Mouse (Mus musculus) ES-E14 (cell line): ENCODE measurements around the gene Rcvrn. TPM values are rescaled to one million over a fixed set of nuclear protein-coding genes. Genes with fewer than 3 reads are reported as not detected.

Experiments used
- DNase-seq: peaks from one replicate; pipeline ENCODE4 v3.0.0-alpha.2; 2013; ENCODE audit warnings: low read depth, low spot score
- H3K27ac ChIP-seq: 2 replicates; pipeline ENCODE4 v1.5.1; 2012; ENCODE audit warnings: low read depth, mild to moderate bottlenecking, low read length, moderate library complexity, mixed read lengths; ENCODE audit not compliant: poor library complexity, insufficient read depth, severe bottlenecking
- H3K36me3 ChIP-seq: 2 replicates; pipeline ENCODE4 v1.6.1; 2012; ENCODE audit warnings: mild to moderate bottlenecking, low read length, moderate library complexity, mixed read lengths; ENCODE audit not compliant: control insufficient read depth, poor library complexity, insufficient read depth, severe bottlenecking
- H3K4me1 ChIP-seq, 2 experiments: fragments of 150-350 bp in 1 of 2; sonication (generic) in 1 of 2; 2 replicates each; pipeline ENCODE4 v1.6.1; 2012; ENCODE audit warnings: low read length in 2 of 2, mild to moderate bottlenecking in 1 of 2, mixed read lengths in 1 of 2; ENCODE audit not compliant: control insufficient read depth in 2 of 2, insufficient read depth in 2 of 2, poor library complexity in 1 of 2
- H3K4me3 ChIP-seq, 2 experiments: fragments of 150-350 bp in 1 of 2; sonication (generic) in 1 of 2; 2 replicates each; pipeline ENCODE4 v1.5.1; 2012; ENCODE audit warnings: low read length in 2 of 2, low read depth in 1 of 2, mild to moderate bottlenecking in 1 of 2, mixed read lengths in 1 of 2; ENCODE audit not compliant: insufficient read depth in 1 of 2, poor library complexity in 1 of 2, severe bottlenecking in 1 of 2
- H3K9ac ChIP-seq: 2 replicates; pipeline ENCODE4 v1.6.1; 2012; ENCODE audit warnings: low read depth, mild to moderate bottlenecking, low read length, mixed read lengths; ENCODE audit not compliant: poor library complexity, insufficient read depth, severe bottlenecking
- H3K9me3 ChIP-seq: fragments of 150-350 bp; sonication (generic); 2 replicates; pipeline ENCODE4 v1.6.1; 2012; ENCODE audit warnings: low read depth, mild to moderate bottlenecking, low read length; ENCODE audit not compliant: control insufficient read depth, insufficient read depth
- CHD2 ChIP-seq: IDR thresholded peaks from 2 replicates; pipeline ENCODE4 v1.6.1; 2014; ENCODE audit warnings: mild to moderate bottlenecking, low read depth, low read length, inconsistent platforms
- HCFC1 ChIP-seq: IDR thresholded peaks from 2 replicates; pipeline ENCODE4 v1.6.1; 2012; ENCODE audit warnings: low read length, inconsistent platforms, borderline replicate concordance; ENCODE audit not compliant: insufficient read depth
- MAFK ChIP-seq: IDR thresholded peaks from 2 replicates; pipeline ENCODE4 v1.6.1; 2014; ENCODE audit warnings: mild to moderate bottlenecking, low read depth, low read length, inconsistent platforms; ENCODE audit not compliant: insufficient read depth
- ZC3H11A ChIP-seq: IDR thresholded peaks from 2 replicates; pipeline ENCODE4 v1.6.1; 2012; ENCODE audit warnings: low read depth, mild to moderate bottlenecking, inconsistent platforms, low read length, borderline replicate concordance
- ZNF384 ChIP-seq: IDR thresholded peaks from 2 replicates; pipeline ENCODE4 v1.6.1; 2012; ENCODE audit warnings: low read depth, low read length, inconsistent platforms
- in situ Hi-C, 2 experiments: fragments of 600-800 bp; cut with MboI; formaldehyde crosslinking; loops; one replicate each; pipeline ENCODE4 v1.15.1; 2025; ENCODE audit warnings: low sequenced_read_pairs in 2 of 2, inconsistent platforms in 1 of 2; ENCODE audit not compliant: unreplicated experiment in 2 of 2
- total RNA-seq: library from RNA; depleted of rRNA; stranded (reverse); fragments of 300-350 nt; gene quantifications from 2 replicates; pipeline ENCODE4 v1.2.3, GENCODE M21; 2012; rRNA removed

The Rcvrn gene
- total RNA-seq, 1 experiment, result not detected

DNA sequence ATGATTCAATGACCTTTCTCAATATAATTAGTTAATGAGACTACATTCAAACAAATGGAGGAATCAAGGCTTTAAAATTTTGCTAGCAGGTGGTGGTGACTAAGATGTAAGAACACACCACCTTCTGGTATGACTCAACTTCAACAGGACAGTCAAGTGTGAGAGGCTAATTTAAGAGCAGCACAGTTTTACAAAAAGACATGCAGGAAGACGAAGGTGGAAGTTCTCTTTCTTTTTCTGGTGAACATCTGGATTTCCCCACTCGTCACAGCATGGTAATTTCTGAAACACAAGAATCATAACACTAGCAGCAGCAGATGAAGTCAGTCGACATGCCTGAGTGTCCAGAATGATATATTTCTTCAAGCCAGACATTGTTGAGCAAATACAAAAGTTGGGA is 39.5 kb downstream of the Rcvrn start:
- Histone ChIP-seq H3K4me1 (no peaks in the 10 kb centered on the region), H3K4me3 (no peak overlapping the region), H3K9me3 (no peaks in the 10 kb centered on the region), H3K27ac (no peak overlapping the region), H3K36me3 (no peaks in the 10 kb centered on the region), H3K9ac (no peak overlapping the region)
- in situ Hi-C loops, result no loop called here
- DNase-seq, result no peak
- TF ChIP-seq HCFC1, result no peak
- TF ChIP-seq ZNF384, result no peak
- no peak for TF ChIP-seq MAFK
- TF ChIP-seq CHD2, result no peak
- TF ChIP-seq ZC3H11A, result no peak

GRCm38 (mm10) chr11:67738345-67738744 is 43.2 kb downstream of the Rcvrn start:
- in situ Hi-C loops, result no loop called here
- H3K36me3 ChIP-seq, result no peaks in the 10 kb centered on the region
- H3K4me3 ChIP-seq, result no peak overlapping the region
- no peaks in the 10 kb centered on the region for H3K9me3 ChIP-seq
- H3K27ac ChIP-seq, result no peak overlapping the region
- DNase-seq, result no peak
- no peaks in the 10 kb centered on the region for H3K4me1 ChIP-seq
- no peak overlapping the region for H3K9ac ChIP-seq
- TF ChIP-seq ZNF384, result no peak
- TF ChIP-seq MAFK, result no peak
- no peak for TF ChIP-seq CHD2
- no peak for TF ChIP-seq HCFC1
- no peak for TF ChIP-seq ZC3H11A

GRCm38 (mm10) chr11:67738846-67739490 is 43.8 kb downstream of the Rcvrn start:
- H3K9ac ChIP-seq, result no peak overlapping the region
- no peak for DNase-seq
- in situ Hi-C loops, result no loop called here
- no peak for TF ChIP-seq HCFC1
- no peak for TF ChIP-seq MAFK
- TF ChIP-seq ZC3H11A, result no peak
- no peak for TF ChIP-seq CHD2
- no peak for TF ChIP-seq ZNF384
- H3K4me1 ChIP-seq, result no peaks in the 10 kb centered on the region
- H3K27ac ChIP-seq, result no peak overlapping the region
- no peaks in the 10 kb centered on the region for H3K9me3 ChIP-seq
- no peak overlapping the region for H3K4me3 ChIP-seq
- no peaks in the 10 kb centered on the region for H3K36me3 ChIP-seq

- no peak overlapping the region for H3K4me3 ChIP-seq
- H3K4me1 ChIP-seq, result no peaks in the 10 kb centered on the region
- no peaks in the 10 kb centered on the region for H3K9me3 ChIP-seq
- no peak for DNase-seq
- in situ Hi-C loops, result no loop called here
- no peak overlapping the region for H3K9ac ChIP-seq
- no peak for TF ChIP-seq MAFK
- TF ChIP-seq ZNF384, result no peak
- TF ChIP-seq HCFC1, result no peak
- TF ChIP-seq CHD2, result no peak
- TF ChIP-seq ZC3H11A, result no peak
- no peaks in the 10 kb centered on the region for H3K36me3 ChIP-seq
- no peak overlapping the region for H3K27ac ChIP-seq
These were observed 46.4 kb downstream of the Rcvrn start for GRCm38 (mm10) chr11:67741569-67741968.

Other genes with a start within 250 kb of the Rcvrn start
- 2.0 and 2.4 TPM in 2 replicates for gene Gas7, start 239.9 kb upstream of the Rcvrn start, total RNA-seq
- gene Glp2r, start 75.8 kb downstream of the Rcvrn start, total RNA-seq, result not detected in 2 replicates
- gene Gsg1l2, start 79.3 kb downstream of the Rcvrn start, total RNA-seq, result not detected in 2 replicates
- gene Dhrs7c, start 102.9 kb downstream of the Rcvrn start, total RNA-seq, result not detected in 2 replicates
- gene Usp43, start 226.8 kb downstream of the Rcvrn start, total RNA-seq, result 1.1 and 1.6 TPM in 2 replicates